Mouse (Mus musculus): ENCODE data around the gene Sbno1. TPM values are rescaled to one million over a fixed set of nuclear protein-coding genes. Genes with fewer than 3 reads are reported as not detected.

Sbno1 gene
- polyA plus RNA-seq, 1 experiment from 2014 or later = 115 TPM

- Histone ChIP-seq H3K27ac (peak overlapping the region; percentile 3; the same call in 1 of the 2 replicates), H3K4me1 (replicated peaks) (peaks cover 29% of the 10 kb centered on the region), H3K36me3 (peaks cover 98% of the 10 kb centered on the region), H3K4me3 (no peak overlapping the region), H3K4me2 (no peak overlapping the region), H3K9me3 (no peaks in the 10 kb centered on the region), H3K9ac (peak overlapping the region; percentile 51; the same call in 1 of the 2 replicates), H3K27me3 (no peaks in the 10 kb centered on the region)
- ATAC-seq (ENCODE audit: low FRiP score) = no peak
- 81% methylated on average over 15 of the region's 15 CpGs for WGBS
Measured at GRCm38 (mm10) chr5:124452494-124453228, 26.9 kb upstream of the Sbno1 start.

GRCm38 (mm10) chr5:124450641-124451340, 25.0 kb upstream of the Sbno1 start:
- H3K4me3 ChIP-seq = no peak overlapping the region
- H3K27me3 ChIP-seq = no peaks in the 10 kb centered on the region
- H3K9me3 ChIP-seq = no peaks in the 10 kb centered on the region
- H3K36me3 ChIP-seq = peaks cover 86% of the 10 kb centered on the region
- 90% methylated on average over 16 of the region's 16 CpGs for WGBS
- ATAC-seq (ENCODE audit: low FRiP score) = no peak
- H3K9ac ChIP-seq = no peak overlapping the region
- H3K27ac ChIP-seq = no peak overlapping the region
- H3K4me1 ChIP-seq (replicated peaks) = peaks cover 46% of the 10 kb centered on the region
- no peak overlapping the region for H3K4me2 ChIP-seq

DNA sequence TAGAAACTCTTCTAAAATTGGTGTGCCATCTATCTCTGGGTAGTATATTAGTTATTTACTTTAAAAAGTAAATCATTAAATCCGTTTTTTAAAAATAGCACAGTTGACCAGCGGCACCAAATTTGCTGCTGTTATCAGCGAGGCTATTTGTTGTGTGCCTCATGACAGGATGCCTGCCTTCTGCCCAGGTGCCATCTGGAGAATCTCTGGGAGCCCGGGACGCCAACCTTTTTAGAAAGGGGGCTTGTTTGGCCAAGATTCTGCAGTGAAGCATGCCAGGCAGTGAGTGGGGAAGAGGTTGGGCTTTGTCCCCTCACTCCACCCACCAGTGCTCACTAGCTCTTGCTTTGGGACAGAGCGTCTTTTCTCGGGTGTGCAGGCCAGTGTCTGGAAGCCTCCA, 24.2 kb upstream of the Sbno1 start:
- Histone ChIP-seq H3K4me2 (no peak overlapping the region), H3K36me3 (peaks cover 79% of the 10 kb centered on the region), H3K27me3 (no peaks in the 10 kb centered on the region), H3K9me3 (no peaks in the 10 kb centered on the region), H3K9ac (no peak overlapping the region), H3K4me3 (no peak overlapping the region), H3K27ac (no peak overlapping the region), H3K4me1 (replicated peaks) (peaks cover 46% of the 10 kb centered on the region)
- no peak for ATAC-seq (ENCODE audit: low FRiP score)
- WGBS = 91% methylated on average over 7 of the region's 7 CpGs

DNA sequence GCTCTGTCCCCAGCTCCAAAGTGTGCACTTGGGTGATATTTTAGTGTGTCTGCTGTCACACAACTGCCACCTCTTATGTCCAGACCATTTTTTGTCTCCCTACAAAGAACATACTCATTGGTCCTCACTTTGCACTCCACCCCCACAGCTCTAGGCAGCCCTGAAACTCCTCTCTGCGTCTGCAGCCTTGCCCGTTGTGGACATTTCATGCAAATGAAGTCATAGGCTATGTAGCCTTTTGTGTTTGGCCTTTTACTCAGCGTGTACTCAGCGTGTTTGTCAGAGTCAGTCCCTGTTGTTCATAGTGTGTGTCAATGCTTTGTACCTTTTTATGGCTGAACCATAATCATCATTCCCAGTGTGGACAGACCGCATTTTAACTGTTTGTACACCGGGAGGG, 23.7 kb upstream of the Sbno1 start:
- Histone ChIP-seq H3K36me3 (peaks cover 73% of the 10 kb centered on the region), H3K9me3 (no peaks in the 10 kb centered on the region), H3K4me2 (no peak overlapping the region), H3K9ac (no peak overlapping the region; the same call in 1 of the 2 replicates), H3K27ac (no peak overlapping the region), H3K4me1 (replicated peaks) (peaks cover 51% of the 10 kb centered on the region), H3K4me3 (no peak overlapping the region), H3K27me3 (no peaks in the 10 kb centered on the region)
- ATAC-seq (ENCODE audit: low FRiP score) = no peak
- WGBS = 61% methylated on average over 6 of the region's 6 CpGs

DNA sequence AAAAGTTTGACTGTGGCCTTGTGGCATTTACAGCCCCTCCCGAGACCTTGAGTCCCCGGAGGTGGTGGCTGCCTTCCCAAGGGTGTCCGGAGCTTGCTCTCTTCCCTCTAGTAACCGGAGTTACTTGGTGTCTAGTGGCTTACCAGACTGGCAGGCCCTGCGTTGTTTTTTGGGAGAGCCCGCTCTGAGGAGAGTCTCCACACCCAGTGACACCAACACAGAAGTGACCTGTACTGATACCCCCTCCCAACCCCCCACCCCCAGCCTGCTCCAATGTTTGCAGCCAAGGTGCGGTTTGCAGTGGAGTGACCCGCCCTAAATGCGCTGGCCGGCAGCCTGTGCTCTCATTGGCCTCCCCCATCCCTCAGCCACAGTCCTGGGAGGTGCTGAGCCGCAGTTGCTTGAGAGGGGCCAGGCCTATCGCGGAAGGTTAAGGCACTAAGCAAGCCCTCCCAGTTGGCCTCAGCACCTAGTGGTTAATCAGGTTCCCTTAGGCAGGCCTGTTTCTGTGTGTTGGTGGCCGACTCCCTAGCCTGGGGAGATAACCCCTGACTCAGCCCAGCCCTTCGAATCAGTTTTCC, 20.6 kb upstream of the Sbno1 start:
- H3K27ac ChIP-seq = peak overlapping the region; percentile 88; the same call in 1 of the 2 replicates
- 0 out of 2 replicates have a peak, but pooled peaks have one; percentile 19 for ATAC-seq (ENCODE audit: low FRiP score)

GRCm38 (mm10) chr5:124445621-124446293, 20.0 kb upstream of the Sbno1 start:
- Histone ChIP-seq H3K27ac (peak overlapping the region; percentile 88), H3K27me3 (no peaks in the 10 kb centered on the region), H3K9me3 (no peaks in the 10 kb centered on the region), H3K4me2 (peak overlapping the region; percentile 94), H3K4me3 (peak overlapping the region; percentile 95), H3K9ac (peak overlapping the region; percentile 96), H3K36me3 (peaks cover 38% of the 10 kb centered on the region), H3K4me1 (replicated peaks) (peaks cover 42% of the 10 kb centered on the region)
- 0% methylated on average over 22 of the region's 77 CpGs for WGBS
- ATAC-seq (ENCODE audit: low FRiP score) = peak; percentile 40; the same call in 1 of the 2 replicates

More for the DNA sequence above, 20.6 kb upstream of the Sbno1 start:
- 2% methylated on average over 15 of the region's 15 CpGs for WGBS
- peak overlapping the region; percentile 96 for H3K9ac ChIP-seq
- peak overlapping the region; percentile 95 for H3K4me3 ChIP-seq
- no peaks in the 10 kb centered on the region for H3K9me3 ChIP-seq
- peak overlapping the region; percentile 94 for H3K4me2 ChIP-seq
- peaks cover 44% of the 10 kb centered on the region for H3K36me3 ChIP-seq
- H3K27me3 ChIP-seq = no peaks in the 10 kb centered on the region
- H3K4me1 ChIP-seq (replicated peaks) = peaks cover 40% of the 10 kb centered on the region

DNA sequence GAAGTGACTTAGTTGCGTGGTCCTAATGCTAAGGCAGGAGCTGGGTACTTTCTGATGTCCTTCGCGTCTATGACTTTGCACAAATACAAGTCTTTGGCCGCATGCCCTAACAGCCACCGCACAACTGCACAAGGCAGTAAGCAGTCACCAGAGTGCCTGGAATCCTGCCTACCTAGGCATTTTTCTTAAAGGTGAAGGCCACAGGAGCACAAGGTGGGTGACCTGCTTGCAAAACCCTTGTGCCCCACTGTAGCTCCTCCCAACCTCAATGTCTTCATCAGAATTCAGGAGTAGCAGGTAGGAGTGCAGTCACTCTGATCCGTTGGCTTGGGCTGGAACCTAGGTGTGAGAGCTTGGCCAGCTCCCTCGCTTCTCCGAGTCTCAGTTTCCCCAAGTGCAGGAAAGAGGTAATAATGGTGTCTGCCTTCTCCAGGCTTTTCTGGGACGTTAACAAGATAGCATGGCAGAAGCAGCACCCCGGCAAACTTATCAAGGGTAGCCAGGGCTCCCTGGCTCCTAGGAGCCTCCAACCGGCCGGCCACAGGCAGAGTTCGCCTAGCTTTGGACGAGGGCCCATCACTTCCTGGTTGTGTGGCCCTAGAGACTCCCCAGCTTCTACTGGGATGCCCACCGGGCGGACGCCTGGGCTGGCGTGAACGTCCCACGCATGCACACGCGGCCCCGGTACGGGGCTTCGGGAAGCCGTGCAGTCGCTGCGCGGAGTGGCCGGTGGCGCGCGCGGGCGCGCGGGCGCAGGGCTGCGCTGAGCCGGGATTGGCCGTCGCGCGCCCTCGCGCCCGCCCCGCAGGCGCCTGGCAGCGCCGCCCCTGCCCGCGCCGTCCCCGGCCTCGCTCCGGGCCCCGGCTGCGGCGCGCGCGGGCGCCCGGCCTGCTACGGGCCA, 19.1 kb upstream of the Sbno1 start:
- Histone ChIP-seq H3K27ac (peak overlapping the region; percentile 88), H3K36me3 (peaks cover 30% of the 10 kb centered on the region), H3K27me3 (no peaks in the 10 kb centered on the region), H3K4me3 (peak overlapping the region; percentile 95), H3K9ac (peak overlapping the region; percentile 96), H3K4me2 (peak overlapping the region; percentile 94), H3K4me1 (replicated peaks) (peaks cover 50% of the 10 kb centered on the region), H3K9me3 (no peaks in the 10 kb centered on the region)
- WGBS = 6% methylated on average over 53 of the region's 66 CpGs
- peak; percentile 92 for ATAC-seq (ENCODE audit: low FRiP score)

- ATAC-seq (ENCODE audit: low FRiP score) = no peak
Measured at GRCm38 (mm10) chr5:124444208-124444607, 18.4 kb upstream of the Sbno1 start.

DNA sequence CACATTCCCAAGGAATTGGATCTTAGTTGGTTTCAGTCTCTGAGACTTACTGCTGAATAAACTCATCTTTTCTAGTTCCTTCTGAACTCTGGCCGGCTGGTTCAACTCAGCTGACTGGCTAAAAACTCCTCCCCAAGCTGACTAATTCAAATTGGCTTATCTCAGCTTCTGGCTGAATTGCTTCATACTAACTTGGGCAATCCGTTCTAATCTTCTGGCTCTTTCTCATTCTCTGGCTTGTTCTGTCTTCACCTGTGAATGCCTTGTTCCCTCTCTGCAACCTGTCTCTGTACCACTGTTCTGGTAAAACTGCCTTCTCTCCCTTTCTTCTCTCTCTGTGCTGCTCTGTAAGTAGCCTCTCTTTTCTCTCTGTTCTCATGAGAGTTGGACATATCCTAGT, 16.8 kb upstream of the Sbno1 start:
- Histone ChIP-seq H3K9ac (no peak overlapping the region), H3K36me3 (peaks cover 7% of the 10 kb centered on the region; the same call in 1 of the 2 replicates), H3K27me3 (no peaks in the 10 kb centered on the region), H3K4me3 (no peak overlapping the region), H3K27ac (no peak overlapping the region), H3K9me3 (no peaks in the 10 kb centered on the region), H3K4me2 (no peak overlapping the region), H3K4me1 (replicated peaks) (peaks cover 40% of the 10 kb centered on the region)
- ATAC-seq (ENCODE audit: low FRiP score) = no peak
- WGBS = 91% methylated on average over 2 of the region's 2 CpGs

More at GRCm38 (mm10) chr5:124444208-124444607, 18.4 kb upstream of the Sbno1 start:
- no peak overlapping the region for H3K27ac ChIP-seq
- H3K9ac ChIP-seq = no peak overlapping the region
- 77% methylated on average over 3 of the region's 3 CpGs for WGBS
- peak overlapping the region; percentile 94 for H3K4me2 ChIP-seq
- peaks cover 46% of the 10 kb centered on the region for H3K4me1 ChIP-seq (replicated peaks)
- peaks cover 23% of the 10 kb centered on the region for H3K36me3 ChIP-seq
- H3K4me3 ChIP-seq = no peak overlapping the region
- no peaks in the 10 kb centered on the region for H3K27me3 ChIP-seq
- no peaks in the 10 kb centered on the region for H3K9me3 ChIP-seq

GRCm38 (mm10) chr5:124440094-124440701, 14.4 kb upstream of the Sbno1 start:
- H3K9ac ChIP-seq = peak overlapping the region; percentile 76
- ATAC-seq (ENCODE audit: low FRiP score) = peak; percentile 70; the same call in 1 of the 2 replicates
- no peaks in the 10 kb centered on the region for H3K9me3 ChIP-seq
- H3K4me3 ChIP-seq = peak overlapping the region; percentile 71
- peak overlapping the region; percentile 99 for H3K4me2 ChIP-seq
- H3K4me1 ChIP-seq (replicated peaks) = peaks cover 22% of the 10 kb centered on the region
- WGBS = under 1% methylated on average over 30 of the region's 30 CpGs
- H3K27me3 ChIP-seq = no peaks in the 10 kb centered on the region; the same call in 1 of the 2 replicates
- H3K27ac ChIP-seq = peak overlapping the region; percentile 83
- H3K36me3 ChIP-seq = no peaks in the 10 kb centered on the region

Measured in hindbrain, embryonic 13.5 days (tissue).